Mouse (Mus musculus) CD8-positive naive resting alpha-beta T cell, adult 57 days (primary cell): ENCODE data around the gene Ccn2. TPM values are rescaled to one million over a fixed set of nuclear protein-coding genes. Genes with fewer than 3 reads are reported as not detected.

Source experiments
- total RNA-seq: library from RNA; stranded (reverse); gene quantifications from one replicate; pipeline ENCODE4 v1.2.4, GENCODE M21; 2023

The Ccn2 gene
- 1.3 TPM for total RNA-seq

DNA sequence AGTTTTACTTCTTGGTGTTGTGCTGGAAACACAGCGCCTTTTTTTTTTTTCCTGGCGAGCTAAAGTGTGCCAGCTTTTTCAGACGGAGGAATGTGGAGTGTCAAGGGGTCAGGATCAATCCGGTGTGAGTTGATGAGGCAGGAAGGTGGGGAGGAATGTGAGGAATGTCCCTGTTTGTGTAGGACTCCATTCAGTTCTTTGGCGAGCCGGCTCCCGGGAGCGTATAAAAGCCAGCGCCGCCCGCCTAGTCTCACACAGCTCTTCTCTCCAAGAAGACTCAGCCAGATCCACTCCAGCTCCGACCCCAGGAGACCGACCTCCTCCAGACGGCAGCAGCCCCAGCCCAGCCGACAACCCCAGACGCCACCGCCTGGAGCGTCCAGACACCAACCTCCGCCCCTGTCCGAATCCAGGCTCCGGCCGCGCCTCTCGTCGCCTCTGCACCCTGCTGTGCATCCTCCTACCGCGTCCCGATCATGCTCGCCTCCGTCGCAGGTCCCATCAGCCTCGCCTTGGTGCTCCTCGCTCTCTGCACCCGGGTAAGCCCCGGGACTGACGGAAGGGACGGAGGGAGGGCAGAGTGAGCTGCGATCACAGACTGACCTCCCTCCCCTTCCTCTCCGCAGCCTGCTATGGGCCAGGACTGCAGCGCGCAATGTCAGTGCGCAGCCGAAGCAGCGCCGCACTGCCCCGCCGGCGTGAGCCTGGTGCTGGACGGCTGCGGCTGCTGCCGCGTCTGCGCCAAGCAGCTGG lies at the start of gene Ccn2:
Ccn2 (plus strand) TSS at position 193 of the 753 bp plus-strand sequence.

Other genes with a start within 250 kb of the Ccn2 start
- gene Enpp1, start 116.7 kb downstream of the Ccn2 start, total RNA-seq = 6.9 TPM
- gene Enpp3, start 247.4 kb downstream of the Ccn2 start, total RNA-seq = not detected